Mouse (Mus musculus) small intestine, adult 2 months (tissue): ENCODE results near the gene Pias3.

Experiments
- CTCF ChIP-seq: fragments of 200-500 bp; IDR thresholded peaks from 2 replicates; pipeline ENCODE4 v1.5.1; 2012; ENCODE audit warnings: low read depth, mild to moderate bottlenecking, control low read depth, inconsistent platforms, low read length, moderate library complexity, mixed read lengths; ENCODE audit not compliant: insufficient replicate concordance, insufficient read length; ENCODE audit errors: extremely low read depth
- POLR2A ChIP-seq: fragments of 200-500 bp; IDR thresholded peaks from 2 replicates; pipeline ENCODE4 v1.6.1; 2012; ENCODE audit warnings: low read depth, mild to moderate bottlenecking, control low read depth, inconsistent platforms, low read length, moderate library complexity

- no peak for TF ChIP-seq POLR2A
- no peak for TF ChIP-seq CTCF
Observed at GRCm38 (mm10) chr3:96708684-96709064, 12.5 kb downstream of the Pias3 start.
